Mouse (Mus musculus): ENCODE data around the gene Kcnh4. TPM values are rescaled to one million over a fixed set of nuclear protein-coding genes. Genes with fewer than 3 reads are reported as not detected.

The Kcnh4 gene
- polyA plus RNA-seq, 1 experiment from 2014 or later, result not detected

- WGBS, result 34% methylated on average over 19 of the region's 19 CpGs
- H3K27me3 ChIP-seq, result no peaks in the 10 kb centered on the region
- peak overlapping the region; percentile 37 for H3K4me2 ChIP-seq
- H3K9ac ChIP-seq, result no peak overlapping the region
- H3K9me3 ChIP-seq, result no peaks in the 10 kb centered on the region
- H3K27ac ChIP-seq, result no peak overlapping the region
- no peak overlapping the region for H3K4me3 ChIP-seq
- H3K36me3 ChIP-seq, result peaks cover 31% of the 10 kb centered on the region
- peaks cover 26% of the 10 kb centered on the region for H3K4me1 ChIP-seq
- no peak for ATAC-seq (ENCODE audit: insufficient number of reproducible peaks, low FRiP score, low TSS enrichment, low read depth)
These were observed 57.5 kb downstream of the Kcnh4 start for GRCm38 (mm10) chr11:100702081-100702851.

GRCm38 (mm10) chr11:100701301-100701700 is 58.4 kb downstream of the Kcnh4 start:
- H3K4me2 ChIP-seq, result peak overlapping the region; percentile 39
- peaks cover 21% of the 10 kb centered on the region for H3K36me3 ChIP-seq
- 3% methylated on average over 14 of the region's 14 CpGs for WGBS
- H3K9me3 ChIP-seq, result no peaks in the 10 kb centered on the region
- H3K27ac ChIP-seq, result no peak overlapping the region
- H3K4me3 ChIP-seq, result peak overlapping the region; percentile 28
- H3K4me1 ChIP-seq, result peaks cover 26% of the 10 kb centered on the region
- no peaks in the 10 kb centered on the region for H3K27me3 ChIP-seq
- ATAC-seq (ENCODE audit: insufficient number of reproducible peaks, low FRiP score, low TSS enrichment, low read depth), result no peak
- no peak overlapping the region for H3K9ac ChIP-seq

- WGBS, result 79% methylated on average over 3 of the region's 3 CpGs
These were observed 59.0 kb downstream of the Kcnh4 start for GRCm38 (mm10) chr11:100700710-100701109.

GRCm38 (mm10) chr11:100697921-100698320 is 61.8 kb downstream of the Kcnh4 start:
- Histone ChIP-seq H3K4me1 (peaks cover 16% of the 10 kb centered on the region), H3K36me3 (no peaks in the 10 kb centered on the region), H3K27me3 (peaks cover 4% of the 10 kb centered on the region), H3K27ac (no peak overlapping the region), H3K9ac (no peak overlapping the region), H3K4me3 (no peak overlapping the region), H3K9me3 (no peaks in the 10 kb centered on the region), H3K4me2 (no peak overlapping the region)
- WGBS, result 69% methylated on average over 7 of the region's 7 CpGs
- ATAC-seq (ENCODE audit: insufficient number of reproducible peaks, low FRiP score, low TSS enrichment, low read depth), result no peak

More at GRCm38 (mm10) chr11:100700710-100701109, 59.0 kb downstream of the Kcnh4 start:
- no peak overlapping the region for H3K27ac ChIP-seq
- ATAC-seq (ENCODE audit: insufficient number of reproducible peaks, low FRiP score, low TSS enrichment, low read depth), result no peak
- H3K4me1 ChIP-seq, result peaks cover 26% of the 10 kb centered on the region
- H3K4me2 ChIP-seq, result no peak overlapping the region; the same call in 1 of the 2 replicates
- peak overlapping the region; percentile 28; the same call in 1 of the 2 replicates for H3K4me3 ChIP-seq
- no peaks in the 10 kb centered on the region for H3K27me3 ChIP-seq
- no peak overlapping the region for H3K9ac ChIP-seq
- peaks cover 15% of the 10 kb centered on the region for H3K36me3 ChIP-seq
- no peaks in the 10 kb centered on the region for H3K9me3 ChIP-seq

GRCm38 (mm10) chr11:100694926-100695325 is 64.8 kb downstream of the Kcnh4 start:
- no peaks in the 10 kb centered on the region for H3K36me3 ChIP-seq
- H3K27me3 ChIP-seq, result peaks cover 28% of the 10 kb centered on the region
- no peak for ATAC-seq (ENCODE audit: insufficient number of reproducible peaks, low FRiP score, low TSS enrichment, low read depth)
- H3K4me2 ChIP-seq, result no peak overlapping the region
- peaks cover 19% of the 10 kb centered on the region for H3K4me1 ChIP-seq
- H3K9ac ChIP-seq, result no peak overlapping the region
- H3K27ac ChIP-seq, result no peak overlapping the region
- H3K4me3 ChIP-seq, result no peak overlapping the region
- H3K9me3 ChIP-seq, result no peaks in the 10 kb centered on the region
- 43% methylated on average over 5 of the region's 5 CpGs for WGBS

GRCm38 (mm10) chr11:100693154-100693553 is 66.6 kb downstream of the Kcnh4 start:
- H3K9ac ChIP-seq, result no peak overlapping the region
- H3K9me3 ChIP-seq, result no peaks in the 10 kb centered on the region
- no peak overlapping the region for H3K4me3 ChIP-seq
- ATAC-seq (ENCODE audit: insufficient number of reproducible peaks, low FRiP score, low TSS enrichment, low read depth), result no peak
- peaks cover 24% of the 10 kb centered on the region for H3K4me1 ChIP-seq
- no peaks in the 10 kb centered on the region for H3K36me3 ChIP-seq
- 20% methylated on average over 5 of the region's 5 CpGs for WGBS
- H3K4me2 ChIP-seq, result no peak overlapping the region
- no peak overlapping the region for H3K27ac ChIP-seq
- H3K27me3 ChIP-seq, result peaks cover 28% of the 10 kb centered on the region

- H3K9ac ChIP-seq, result no peak within 1 kb of the TSS
- peaks cover 26% of the 10 kb centered on the region for H3K4me1 ChIP-seq
- no peaks in the 10 kb centered on the region for H3K9me3 ChIP-seq
- 2% methylated on average over 23 of the region's 23 CpGs for WGBS
- H3K27me3 ChIP-seq, result peaks cover 28% of the 10 kb centered on the region
- no peak within 1 kb of the TSS for H3K27ac ChIP-seq
- peak within 1 kb of the TSS; percentile 36 for H3K4me3 ChIP-seq
- H3K36me3 ChIP-seq, result no peaks in the 10 kb centered on the region
- no peak for ATAC-seq (ENCODE audit: insufficient number of reproducible peaks, low FRiP score, low TSS enrichment, low read depth)
- H3K4me2 ChIP-seq, result peak within 1 kb of the TSS; percentile 62
These were observed 67.6 kb downstream of the Kcnh4 start, which contains the start of gene Zfp385c for GRCm38 (mm10) chr11:100692164-100692616. Zfp385c (minus strand) TSS chr11:100692455.

- Histone ChIP-seq H3K9ac (no peak overlapping the region), H3K4me3 (peak overlapping the region; percentile 9; the same call in 1 of the 2 replicates), H3K27ac (no peak overlapping the region), H3K36me3 (no peaks in the 10 kb centered on the region), H3K4me2 (no peak overlapping the region), H3K9me3 (no peaks in the 10 kb centered on the region), H3K27me3 (peaks cover 28% of the 10 kb centered on the region), H3K4me1 (peaks cover 26% of the 10 kb centered on the region)
- WGBS, result 57% methylated on average over 7 of the region's 7 CpGs
- ATAC-seq (ENCODE audit: insufficient number of reproducible peaks, low FRiP score, low TSS enrichment, low read depth), result no peak; the same call in 1 of the 2 replicates
These were observed 69.4 kb downstream of the Kcnh4 start for GRCm38 (mm10) chr11:100690389-100690788.

Other genes with a start within 250 kb of the Kcnh4 start
- 181 and 189 TPM in 2 replicates for gene Acly, start 231.9 kb downstream of the Kcnh4 start, polyA plus RNA-seq (2015; fragmentation: Nextera tagmentation; extraction: Ambion mirVana)
- gene Ttc25, start 214.3 kb downstream of the Kcnh4 start, polyA plus RNA-seq (2015; fragmentation: Nextera tagmentation; extraction: Ambion mirVana), result 0.19 and 0.56 TPM in 2 replicates
- 25.1 and 30.5 TPM in 2 replicates for gene Cnp, start 185.0 kb downstream of the Kcnh4 start, polyA plus RNA-seq (2015; fragmentation: Nextera tagmentation; extraction: Ambion mirVana)
- 73.7 and 77.9 TPM in 2 replicates for gene Nkiras2, start 140.7 kb downstream of the Kcnh4 start, polyA plus RNA-seq (2015; fragmentation: Nextera tagmentation; extraction: Ambion mirVana)
- 218 and 227 TPM in 2 replicates for gene Dnajc7, start 139.8 kb downstream of the Kcnh4 start, polyA plus RNA-seq (2015; fragmentation: Nextera tagmentation; extraction: Ambion mirVana)
- gene Zfp385c, start 67.5 kb downstream of the Kcnh4 start, polyA plus RNA-seq (2015; fragmentation: Nextera tagmentation; extraction: Ambion mirVana), result 1.4 and 1.8 TPM in 2 replicates
- 2.9 and 3.6 TPM in 2 replicates for gene Dhx58, start 55.7 kb downstream of the Kcnh4 start, polyA plus RNA-seq (2015; fragmentation: Nextera tagmentation; extraction: Ambion mirVana)
- 48.2 and 50.4 TPM in 2 replicates for gene Kat2a, start 47.5 kb downstream of the Kcnh4 start, polyA plus RNA-seq (2015; fragmentation: Nextera tagmentation; extraction: Ambion mirVana)
- gene Hspb9, start 46.1 kb downstream of the Kcnh4 start, polyA plus RNA-seq (2015; fragmentation: Nextera tagmentation; extraction: Ambion mirVana), result 0.32 and 0.57 TPM in 2 replicates
- gene Rab5c, start 21.7 kb downstream of the Kcnh4 start, polyA plus RNA-seq (2015; fragmentation: Nextera tagmentation; extraction: Ambion mirVana), result 19.7 and 30.8 TPM in 2 replicates
- not detected in 2 replicates for gene Hcrt, start 3.0 kb upstream of the Kcnh4 start, polyA plus RNA-seq (2015; fragmentation: Nextera tagmentation; extraction: Ambion mirVana)
- 7.5 and 8.2 TPM in 2 replicates for gene Ghdc, start 11.0 kb upstream of the Kcnh4 start, polyA plus RNA-seq (2015; fragmentation: Nextera tagmentation; extraction: Ambion mirVana)
- gene Stat5b, start 90.8 kb upstream of the Kcnh4 start, polyA plus RNA-seq (2015; fragmentation: Nextera tagmentation; extraction: Ambion mirVana), result 23.4 and 25.5 TPM in 2 replicates
- gene Stat5a, start 99.4 kb upstream of the Kcnh4 start, polyA plus RNA-seq (2015; fragmentation: Nextera tagmentation; extraction: Ambion mirVana), result 9.4 and 12.0 TPM in 2 replicates
- 72.9 and 85.2 TPM in 2 replicates for gene Stat3, start 179.6 kb upstream of the Kcnh4 start, polyA plus RNA-seq (2015; fragmentation: Nextera tagmentation; extraction: Ambion mirVana)
- gene Cavin1, start 210.9 kb upstream of the Kcnh4 start, polyA plus RNA-seq (2015; fragmentation: Nextera tagmentation; extraction: Ambion mirVana), result 368 and 413 TPM in 2 replicates
- 39.5 and 43.6 TPM in 2 replicates for gene Atp6v0a1, start 249.5 kb upstream of the Kcnh4 start, polyA plus RNA-seq (2015; fragmentation: Nextera tagmentation; extraction: Ambion mirVana)